Mouse (Mus musculus): ENCODE data around the gene AU022252.

- peak; percentile 29; the same call in 1 of the 2 replicates for TF ChIP-seq CTCF (IDR thresholded peaks at IDR 0.05; ENCODE audit: low read depth)
- TF ChIP-seq EP300 (IDR thresholded peaks at IDR 0.05; ENCODE audit: low read depth), result no peak
These were observed 867 bp upstream of the AU022252 start for GRCm38 (mm10) chr4:119233256-119233901.
